Mouse (Mus musculus) lung, adult 2 months (tissue): ENCODE measurements at regions not wholly inside any gene's neighbourhood (a gene's known extent, or its start where the extent isn't known, plus 50 kb on each side); places are given as distances from the start of the nearest gene placed in this dataset.

Experiments
- CTCF ChIP-seq: fragments of 200-500 bp; IDR thresholded peaks from 2 replicates; pipeline ENCODE4 v1.5.1; 2011; ENCODE audit warnings: mild to moderate bottlenecking, low read length, control low read depth; ENCODE audit not compliant: insufficient read depth
- POLR2A ChIP-seq: fragments of 200-500 bp; IDR thresholded peaks from 2 replicates; pipeline ENCODE4 v1.6.1; 2011; ENCODE audit warnings: low read depth, mild to moderate bottlenecking, control low read depth, low read length, borderline replicate concordance; ENCODE audit errors: extremely low read depth

DNA sequence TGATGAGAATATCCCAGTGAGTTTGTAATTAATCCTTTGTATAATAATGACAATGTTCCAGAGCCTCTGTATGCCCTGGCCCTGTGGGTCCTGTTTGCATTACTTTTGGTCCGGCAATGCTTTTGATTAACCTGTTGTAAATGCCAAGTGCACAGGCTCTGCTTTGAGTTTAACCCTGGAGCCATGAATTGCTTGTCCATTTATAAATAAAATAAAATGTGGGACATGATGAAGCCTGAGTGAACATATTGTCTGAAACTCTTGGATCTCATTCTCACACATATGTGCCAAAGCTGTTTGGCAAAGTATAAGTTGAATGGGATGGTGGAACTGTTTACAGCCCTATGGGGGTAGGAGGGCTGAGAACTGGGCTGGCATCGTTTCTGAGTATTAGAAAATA is 280.5 kb downstream of the Aldoart1 start:
- TF ChIP-seq POLR2A (no peak), CTCF (no peak)
